Mouse (Mus musculus): ENCODE results near the gene Pdcl3. TPM values are rescaled to one million over a fixed set of nuclear protein-coding genes. Genes with fewer than 3 reads are reported as not detected.

Pdcl3 gene
- polyA plus RNA-seq, 1 experiment, result 8.1 TPM

GRCm38 (mm10) chr1:39001106-39001505, 15.7 kb downstream of the Pdcl3 start:
- H3K4me3 ChIP-seq (ENCODE audit: control insufficient read depth, low read depth, low read length), result no peak overlapping the region
- H3K4me1 ChIP-seq (ENCODE audit: control insufficient read depth, insufficient read depth, low read length), result no peaks in the 10 kb centered on the region
- no peak overlapping the region for H3K27ac ChIP-seq (ENCODE audit: control insufficient read depth, insufficient read depth, low read depth, low read length)
- no peaks in the 10 kb centered on the region for H3K36me3 ChIP-seq (ENCODE audit: control insufficient read depth, insufficient read depth, low read length)
- no peak for TF ChIP-seq POLR2A (IDR thresholded peaks at IDR 0.05; ENCODE audit: control insufficient read depth, low read depth, low read length)
- peak; percentile 13; the same call in 1 of the 2 replicates for TF ChIP-seq CTCF (IDR thresholded peaks at IDR 0.05; ENCODE audit: control insufficient read depth, insufficient read depth, insufficient replicate concordance, low read depth, low read length)
- no peaks in the 10 kb centered on the region for H3K27me3 ChIP-seq (ENCODE audit: control insufficient read depth, insufficient read depth, low read length)

GRCm38 (mm10) chr1:39005751-39006354, 20.4 kb downstream of the Pdcl3 start:
- H3K4me3 ChIP-seq (ENCODE audit: control insufficient read depth, low read depth, low read length), result peak overlapping the region; percentile 4; the same call in 1 of the 2 replicates
- no peaks in the 10 kb centered on the region for H3K4me1 ChIP-seq (ENCODE audit: control insufficient read depth, insufficient read depth, low read length)
- H3K27ac ChIP-seq (ENCODE audit: control insufficient read depth, insufficient read depth, low read depth, low read length), result no peak overlapping the region
- TF ChIP-seq POLR2A (IDR thresholded peaks at IDR 0.05; ENCODE audit: control insufficient read depth, low read depth, low read length) (no peak), CTCF (IDR thresholded peaks at IDR 0.05; ENCODE audit: control insufficient read depth, insufficient read depth, insufficient replicate concordance, low read depth, low read length) (no peak)
- no peaks in the 10 kb centered on the region for H3K36me3 ChIP-seq (ENCODE audit: control insufficient read depth, insufficient read depth, low read length)
- no peaks in the 10 kb centered on the region for H3K27me3 ChIP-seq (ENCODE audit: control insufficient read depth, insufficient read depth, low read length)

GRCm38 (mm10) chr1:39006830-39007829, 21.7 kb downstream of the Pdcl3 start:
- Histone ChIP-seq H3K4me1 (ENCODE audit: control insufficient read depth, insufficient read depth, low read length) (no peaks in the 10 kb centered on the region), H3K27ac (ENCODE audit: control insufficient read depth, insufficient read depth, low read depth, low read length) (no peak overlapping the region), H3K27me3 (ENCODE audit: control insufficient read depth, insufficient read depth, low read length) (no peaks in the 10 kb centered on the region), H3K36me3 (ENCODE audit: control insufficient read depth, insufficient read depth, low read length) (no peaks in the 10 kb centered on the region), H3K4me3 (ENCODE audit: control insufficient read depth, low read depth, low read length) (peak overlapping the region; percentile 63)
- no peak for TF ChIP-seq POLR2A (IDR thresholded peaks at IDR 0.05; ENCODE audit: control insufficient read depth, low read depth, low read length)
- no peak for TF ChIP-seq CTCF (IDR thresholded peaks at IDR 0.05; ENCODE audit: control insufficient read depth, insufficient read depth, insufficient replicate concordance, low read depth, low read length)

GRCm38 (mm10) chr1:39010583-39011021, 25.2 kb downstream of the Pdcl3 start:
- TF ChIP-seq POLR2A (IDR thresholded peaks at IDR 0.05; ENCODE audit: control insufficient read depth, low read depth, low read length), result no peak
- no peak for TF ChIP-seq CTCF (IDR thresholded peaks at IDR 0.05; ENCODE audit: control insufficient read depth, insufficient read depth, insufficient replicate concordance, low read depth, low read length)
- Histone ChIP-seq H3K27me3 (ENCODE audit: control insufficient read depth, insufficient read depth, low read length) (no peaks in the 10 kb centered on the region), H3K4me3 (ENCODE audit: control insufficient read depth, low read depth, low read length) (no peak overlapping the region), H3K36me3 (ENCODE audit: control insufficient read depth, insufficient read depth, low read length) (no peaks in the 10 kb centered on the region), H3K4me1 (ENCODE audit: control insufficient read depth, insufficient read depth, low read length) (no peaks in the 10 kb centered on the region; the same call in 1 of the 2 replicates), H3K27ac (ENCODE audit: control insufficient read depth, insufficient read depth, low read depth, low read length) (no peak overlapping the region)

GRCm38 (mm10) chr1:39012576-39012975, 27.2 kb downstream of the Pdcl3 start:
- no peaks in the 10 kb centered on the region for H3K27me3 ChIP-seq (ENCODE audit: control insufficient read depth, insufficient read depth, low read length)

GRCm38 (mm10) chr1:39013843-39014242, 28.4 kb downstream of the Pdcl3 start:
- Histone ChIP-seq H3K4me3 (ENCODE audit: control insufficient read depth, low read depth, low read length) (no peak overlapping the region), H3K27ac (ENCODE audit: control insufficient read depth, insufficient read depth, low read depth, low read length) (no peak overlapping the region), H3K36me3 (ENCODE audit: control insufficient read depth, insufficient read depth, low read length) (no peaks in the 10 kb centered on the region), H3K4me1 (ENCODE audit: control insufficient read depth, insufficient read depth, low read length) (no peaks in the 10 kb centered on the region; the same call in 1 of the 2 replicates), H3K27me3 (ENCODE audit: control insufficient read depth, insufficient read depth, low read length) (no peaks in the 10 kb centered on the region)
- TF ChIP-seq POLR2A (IDR thresholded peaks at IDR 0.05; ENCODE audit: control insufficient read depth, low read depth, low read length) (no peak), CTCF (IDR thresholded peaks at IDR 0.05; ENCODE audit: control insufficient read depth, insufficient read depth, insufficient replicate concordance, low read depth, low read length) (no peak)

More at GRCm38 (mm10) chr1:39012576-39012975, 27.2 kb downstream of the Pdcl3 start:
- no peak overlapping the region for H3K27ac ChIP-seq (ENCODE audit: control insufficient read depth, insufficient read depth, low read depth, low read length)
- TF ChIP-seq CTCF (IDR thresholded peaks at IDR 0.05; ENCODE audit: control insufficient read depth, insufficient read depth, insufficient replicate concordance, low read depth, low read length) (no peak), POLR2A (IDR thresholded peaks at IDR 0.05; ENCODE audit: control insufficient read depth, low read depth, low read length) (no peak)
- H3K4me1 ChIP-seq (ENCODE audit: control insufficient read depth, insufficient read depth, low read length), result no peaks in the 10 kb centered on the region; the same call in 1 of the 2 replicates
- H3K4me3 ChIP-seq (ENCODE audit: control insufficient read depth, low read depth, low read length), result no peak overlapping the region
- H3K36me3 ChIP-seq (ENCODE audit: control insufficient read depth, insufficient read depth, low read length), result no peaks in the 10 kb centered on the region

GRCm38 (mm10) chr1:39015529-39015928, 30.1 kb downstream of the Pdcl3 start:
- no peaks in the 10 kb centered on the region; the same call in 1 of the 2 replicates for H3K4me1 ChIP-seq (ENCODE audit: control insufficient read depth, insufficient read depth, low read length)
- no peak overlapping the region for H3K27ac ChIP-seq (ENCODE audit: control insufficient read depth, insufficient read depth, low read depth, low read length)
- no peak for TF ChIP-seq CTCF (IDR thresholded peaks at IDR 0.05; ENCODE audit: control insufficient read depth, insufficient read depth, insufficient replicate concordance, low read depth, low read length)
- TF ChIP-seq POLR2A (IDR thresholded peaks at IDR 0.05; ENCODE audit: control insufficient read depth, low read depth, low read length), result no peak
- H3K36me3 ChIP-seq (ENCODE audit: control insufficient read depth, insufficient read depth, low read length), result no peaks in the 10 kb centered on the region
- no peak overlapping the region for H3K4me3 ChIP-seq (ENCODE audit: control insufficient read depth, low read depth, low read length)
- no peaks in the 10 kb centered on the region for H3K27me3 ChIP-seq (ENCODE audit: control insufficient read depth, insufficient read depth, low read length)

Measured in testis, adult 2 months (tissue).